Mouse (Mus musculus) brown adipose tissue, adult 24 weeks (tissue): Measurements from ENCODE around the gene Tbp. TPM values are rescaled to one million over a fixed set of nuclear protein-coding genes. Genes with fewer than 3 reads are reported as not detected.

Experiments
- H3K27ac ChIP-seq: fragments of 200-500 bp; replicated peaks from 2 replicates; pipeline ENCODE4 v1.5.1; 2012; ENCODE audit warnings: low read depth, mild to moderate bottlenecking, low read length
- H3K4me1 ChIP-seq: fragments of 200-500 bp; 2 replicates; pipeline ENCODE4 v1.6.1; 2012; ENCODE audit warnings: low read length, mixed read lengths; ENCODE audit not compliant: control insufficient read depth, insufficient read depth, insufficient read length
- H3K4me3 ChIP-seq: fragments of 200-500 bp; 2 replicates; pipeline ENCODE4 v1.5.1; 2012; ENCODE audit warnings: low read depth, mild to moderate bottlenecking, low read length, moderate library complexity; ENCODE audit not compliant: insufficient read depth
- polyA plus RNA-seq: library from polyadenylated mRNA; stranded (reverse); fragments of >200 nt; gene quantifications from 2 replicates; pipeline ENCODE4 v1.2.4, GENCODE M21; 2012; ENCODE audit not compliant: missing spikeins, insufficient read depth, insufficient read length

Gene Tbp
- polyA plus RNA-seq, 1 experiment, result 15.7 TPM

GRCm38 (mm10) chr17:15575056-15575455, 75.4 kb downstream of the Tbp start:
- Histone ChIP-seq H3K27ac (no peak overlapping the region), H3K4me1 (no peaks in the 10 kb centered on the region), H3K4me3 (no peak overlapping the region)

- no peak overlapping the region for H3K27ac ChIP-seq
- H3K4me3 ChIP-seq, result no peak overlapping the region
- no peaks in the 10 kb centered on the region for H3K4me1 ChIP-seq
Observed at GRCm38 (mm10) chr17:15577291-15577694, 77.6 kb downstream of the Tbp start.

Other genes starting within 250 kb of the Tbp start
- gene Dll1, start 123.0 kb upstream of the Tbp start, polyA plus RNA-seq, result 1.9 and 4.6 TPM in 2 replicates
- gene Fam120b, start 103.7 kb upstream of the Tbp start, polyA plus RNA-seq, result 7.7 and 10.2 TPM in 2 replicates
- 179 and 185 TPM in 2 replicates for gene Psmb1, start 137 bp upstream of the Tbp start, polyA plus RNA-seq
- 23.6 and 33.0 TPM in 2 replicates for gene Pdcd2, start 27.4 kb downstream of the Tbp start, polyA plus RNA-seq
- gene Prdm9, start 64.5 kb downstream of the Tbp start, polyA plus RNA-seq, result 7.3 and 8.1 TPM in 2 replicates
- 9.2 and 13.2 TPM in 2 replicates for gene Chd1, start 205.1 kb downstream of the Tbp start, polyA plus RNA-seq